Mouse (Mus musculus): Measurements from ENCODE around the gene Slfnl1.
A peak's percentile ranks its signal among the peaks of the same experiment; 100 is the strongest.

The Slfnl1 gene

GRCm38 (mm10) chr4:120531986-120532385 is at the start of gene Slfnl1:
TSS of gene Slfnl1 (plus strand) at chr4:120532231.
- DNase-seq (ENCODE audit: low spot score), result no peak

- DNase-seq (ENCODE audit: low spot score), result no peak
These were observed 44.3 kb upstream of the Slfnl1 start for GRCm38 (mm10) chr4:120487707-120488106.

DNA sequence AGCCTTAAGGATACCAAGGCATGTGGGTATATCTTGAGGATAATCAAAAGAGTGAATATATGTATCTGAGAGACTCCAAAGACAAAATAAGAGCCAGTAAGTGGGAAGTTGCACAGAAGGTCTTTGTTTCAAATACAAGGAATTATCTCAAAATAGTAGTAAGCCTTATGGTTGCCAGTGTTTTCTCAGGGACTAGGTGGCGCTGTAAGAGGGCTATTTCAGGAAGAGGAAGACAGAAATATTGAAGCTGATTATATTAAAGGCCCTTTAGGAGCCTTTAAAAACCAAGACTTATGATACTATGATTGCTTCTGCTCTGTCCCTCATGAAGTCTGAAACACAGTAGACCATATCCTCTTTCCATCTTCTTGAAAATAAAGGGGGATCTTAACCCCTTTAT is 25.1 kb upstream of the Slfnl1 start:
- DNase-seq (ENCODE audit: low spot score), result no peak

DNA sequence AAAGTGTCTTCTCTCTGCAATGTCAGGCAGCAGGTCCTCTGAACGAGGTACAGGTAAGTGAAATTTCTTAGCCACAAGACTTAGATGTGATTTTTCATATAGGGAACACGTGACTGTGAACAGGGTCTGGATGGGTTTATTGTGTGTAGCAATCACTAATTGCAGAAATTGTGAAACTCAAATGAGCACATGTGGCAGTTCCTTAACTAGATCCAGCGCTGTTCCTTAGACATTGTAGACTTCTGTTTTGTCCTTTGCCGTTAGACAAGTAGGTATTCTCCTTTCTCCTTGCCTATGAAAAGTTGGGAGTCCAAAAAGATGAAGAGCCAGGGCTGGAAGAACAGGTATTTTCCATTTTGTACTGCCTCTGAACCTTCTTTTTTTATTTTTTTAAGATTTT is 20.8 kb upstream of the Slfnl1 start:
- DNase-seq (ENCODE audit: low spot score), result no peak

DNA sequence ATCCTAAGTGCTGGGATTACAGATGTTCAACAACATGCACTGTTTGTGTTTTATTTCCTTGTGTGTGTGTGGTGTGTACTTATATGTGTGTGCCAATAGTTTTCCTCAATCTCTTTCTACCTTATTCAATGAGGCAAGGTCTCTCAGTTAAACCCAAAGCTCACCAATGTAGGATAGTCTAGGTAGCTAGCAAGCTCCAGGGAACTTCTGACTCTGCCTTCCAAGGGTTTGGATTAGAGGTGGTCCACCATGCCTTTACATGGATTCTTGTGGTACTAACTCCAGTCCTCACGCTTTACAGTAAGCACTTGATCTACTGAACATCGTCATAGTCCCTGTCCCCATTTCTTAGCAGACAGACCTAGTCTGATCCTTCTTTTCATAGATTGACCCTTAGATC is 17.7 kb upstream of the Slfnl1 start:
- DNase-seq (ENCODE audit: low spot score), result no peak

GRCm38 (mm10) chr4:120516491-120516890 is 15.5 kb upstream of the Slfnl1 start:
- DNase-seq (ENCODE audit: low spot score), result no peak

- no peak for DNase-seq (ENCODE audit: low spot score)
These were observed 15.1 kb upstream of the Slfnl1 start for GRCm38 (mm10) chr4:120516907-120517306.

GRCm38 (mm10) chr4:120517335-120517734 is 14.7 kb upstream of the Slfnl1 start:
- no peak for DNase-seq (ENCODE audit: low spot score)

- DNase-seq (ENCODE audit: low spot score), result no peak
These were observed 10.3 kb upstream of the Slfnl1 start for GRCm38 (mm10) chr4:120521761-120522160.

DNA sequence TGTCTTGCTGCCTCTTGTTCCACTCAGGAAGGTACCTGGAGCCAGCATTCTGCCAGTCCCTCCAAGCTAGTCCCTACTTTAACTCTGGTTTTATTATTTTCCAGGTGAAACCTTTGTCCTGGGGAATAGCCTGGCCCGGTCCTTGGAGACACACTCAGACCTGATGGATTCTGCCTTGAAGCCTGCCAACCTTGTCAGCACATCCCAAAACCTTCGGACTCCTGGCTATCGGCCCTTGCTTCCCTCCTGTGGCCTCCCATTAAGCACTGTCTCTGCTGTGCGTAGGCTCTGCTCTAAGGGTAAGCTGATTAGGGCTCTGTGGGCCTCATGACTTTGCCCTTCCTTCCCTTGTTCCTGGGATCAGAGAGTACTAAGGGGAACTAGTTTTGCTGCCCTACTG is 9.7 kb upstream of the Slfnl1 start:
- no peak for DNase-seq (ENCODE audit: low spot score)

GRCm38 (mm10) chr4:120523092-120523491 is 8.9 kb upstream of the Slfnl1 start:
- DNase-seq (ENCODE audit: low spot score), result no peak

GRCm38 (mm10) chr4:120528171-120528570 is 3.9 kb upstream of the Slfnl1 start:
- no peak for DNase-seq (ENCODE audit: low spot score)

DNA sequence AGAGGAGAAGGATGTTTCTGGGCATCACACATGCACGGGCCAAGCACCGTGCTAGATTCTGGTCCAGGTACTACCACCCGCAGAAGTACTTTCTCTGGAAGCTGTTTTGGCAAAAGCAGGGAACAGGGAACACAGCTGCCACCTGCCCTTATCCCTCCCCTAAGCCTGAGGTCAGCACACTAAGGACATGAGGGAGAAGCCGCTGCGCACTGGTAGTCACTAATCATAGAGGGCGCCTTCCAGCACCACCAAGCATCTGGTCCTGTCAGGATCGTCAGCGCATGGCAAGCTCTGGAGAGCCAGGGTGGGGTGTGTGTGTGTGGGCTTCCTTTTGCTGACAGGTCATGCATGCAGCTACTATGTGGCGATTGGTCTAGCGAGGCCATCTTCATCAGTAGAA is 6.6 kb downstream of the Slfnl1 start:
- DNase-seq (ENCODE audit: low spot score), result no peak

DNA sequence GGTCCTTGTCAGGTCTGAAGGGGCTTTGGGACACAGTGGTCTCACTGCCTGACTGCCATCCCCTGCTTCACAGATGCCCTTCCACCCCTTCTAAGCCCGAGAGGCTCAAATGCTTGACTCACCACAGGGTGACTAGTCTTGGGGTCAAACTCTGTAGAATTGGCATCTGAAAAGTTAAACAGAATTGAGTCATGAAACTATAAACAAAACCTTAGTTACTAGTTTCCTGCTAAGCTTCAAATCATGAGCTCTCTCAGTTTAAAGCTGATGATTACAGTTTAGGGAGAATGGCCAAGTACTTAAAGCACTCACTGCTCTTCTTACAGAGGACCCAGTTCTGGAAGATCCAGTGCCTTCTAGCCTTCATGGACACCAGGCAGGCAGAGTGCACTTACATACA is 12.9 kb downstream of the Slfnl1 start:
- no peak for DNase-seq (ENCODE audit: low spot score)

DNA sequence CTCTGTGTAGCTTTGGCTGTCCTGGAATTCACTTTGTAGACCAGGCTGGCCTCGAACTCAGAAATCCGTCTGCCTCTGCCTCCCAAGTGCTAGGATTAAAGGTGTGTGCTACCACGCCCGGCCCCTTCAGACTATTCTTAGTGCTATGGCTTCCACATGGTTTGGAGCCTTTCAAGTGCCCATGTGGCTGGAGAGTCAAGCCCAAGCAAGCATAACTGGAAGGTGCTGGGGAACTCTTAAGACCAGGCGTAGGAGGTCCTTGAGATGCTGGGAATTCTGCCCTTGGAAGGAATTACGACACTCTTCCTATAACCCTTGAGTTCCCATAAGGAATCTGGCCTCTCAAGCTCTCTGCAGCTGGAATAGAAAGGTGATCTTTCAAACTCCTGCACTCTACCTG is 24.6 kb downstream of the Slfnl1 start:
- no peak for DNase-seq (ENCODE audit: low spot score)

GRCm38 (mm10) chr4:120565726-120566125 is 33.7 kb downstream of the Slfnl1 start:
- DNase-seq (ENCODE audit: low spot score), result no peak

GRCm38 (mm10) chr4:120568005-120568404 is 36.0 kb downstream of the Slfnl1 start:
- DNase-seq (ENCODE audit: low spot score), result no peak

- DNase-seq (ENCODE audit: low spot score), result no peak
These were observed 37.0 kb downstream of the Slfnl1 start for GRCm38 (mm10) chr4:120569025-120569424.

DNA sequence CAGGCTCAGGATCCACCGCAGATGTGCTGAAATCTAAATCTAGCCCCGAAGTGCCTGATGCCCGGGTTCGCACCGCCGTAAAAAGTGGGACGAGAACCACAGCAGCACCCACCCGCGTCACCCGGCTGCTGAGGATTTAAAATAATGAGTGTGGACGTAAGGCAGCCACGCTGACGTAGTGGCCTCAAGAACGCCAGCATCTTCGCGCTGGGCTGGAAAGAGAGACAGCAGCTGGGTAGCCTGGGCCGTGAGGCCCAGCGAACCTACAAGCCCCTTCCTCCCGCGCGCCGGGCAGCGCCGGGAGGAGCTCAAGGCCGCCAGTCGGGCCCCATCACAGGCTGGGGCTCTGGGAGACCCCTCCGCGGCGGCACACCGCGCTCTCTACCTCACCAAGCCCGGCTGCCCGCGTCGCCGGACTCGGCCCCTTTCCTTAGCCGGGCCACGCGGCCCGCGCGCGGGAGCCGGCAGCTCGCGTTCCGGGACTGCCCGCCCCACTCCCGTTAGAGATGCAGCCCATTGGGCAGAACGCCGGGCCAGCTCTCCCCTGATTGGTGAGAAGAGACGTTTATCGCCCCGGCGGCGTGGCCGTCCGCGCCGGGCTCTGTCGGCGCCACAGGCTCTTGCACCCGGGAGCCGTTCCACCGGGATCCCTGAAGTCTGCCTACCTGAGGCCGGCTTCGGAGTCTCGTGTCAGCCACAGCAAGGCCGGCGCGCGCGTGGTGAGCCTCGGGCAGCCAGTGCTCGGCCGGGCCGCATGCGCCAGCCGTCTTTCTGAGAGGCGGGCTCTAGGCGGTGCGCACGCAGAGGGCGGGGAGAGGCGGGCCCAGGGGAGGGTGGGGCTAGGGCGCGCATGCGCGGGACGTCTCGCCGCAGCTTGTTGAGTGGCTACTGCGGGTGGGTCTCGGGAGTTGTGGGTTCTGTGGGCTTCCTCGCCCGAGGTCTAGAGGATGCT is 37.7 kb downstream of the Slfnl1 start, which contains the start of gene Ctps:
Gene Ctps, minus strand, starts transcription at position 791 of the 952 bp plus-strand sequence.
- DNase-seq (ENCODE audit: low spot score), result peak; percentile 95

DNA sequence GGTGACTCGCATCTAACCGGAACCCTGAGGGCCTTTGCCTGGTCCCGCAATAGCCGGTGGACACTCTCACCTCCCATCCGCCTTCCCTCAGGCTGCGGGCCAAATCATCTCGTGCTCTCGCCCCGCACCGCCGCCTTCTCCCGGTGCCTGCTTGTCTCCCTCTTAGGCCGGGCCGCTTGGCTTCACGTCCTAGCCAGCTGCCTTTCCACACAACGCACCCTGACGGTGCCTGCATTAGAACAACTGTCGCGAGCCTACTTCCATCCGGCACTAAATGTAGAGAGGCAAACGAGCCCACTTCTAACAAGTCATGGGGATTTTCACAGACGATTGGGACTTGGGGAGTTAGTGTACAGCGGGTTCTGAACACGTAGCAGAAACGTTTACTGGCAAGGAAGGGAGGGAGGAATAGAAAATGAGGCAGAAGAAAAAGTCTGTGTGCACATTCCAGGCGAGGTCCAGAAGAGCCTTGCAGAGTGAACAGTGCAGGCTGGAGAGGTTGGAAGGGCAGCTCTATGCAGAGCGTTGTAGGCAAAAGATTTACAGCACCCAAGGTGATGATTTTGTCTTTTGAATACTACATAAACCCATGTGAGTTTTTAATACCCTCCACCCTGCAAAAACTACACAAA is 38.5 kb downstream of the Slfnl1 start:
- no peak for DNase-seq (ENCODE audit: low spot score)

DNA sequence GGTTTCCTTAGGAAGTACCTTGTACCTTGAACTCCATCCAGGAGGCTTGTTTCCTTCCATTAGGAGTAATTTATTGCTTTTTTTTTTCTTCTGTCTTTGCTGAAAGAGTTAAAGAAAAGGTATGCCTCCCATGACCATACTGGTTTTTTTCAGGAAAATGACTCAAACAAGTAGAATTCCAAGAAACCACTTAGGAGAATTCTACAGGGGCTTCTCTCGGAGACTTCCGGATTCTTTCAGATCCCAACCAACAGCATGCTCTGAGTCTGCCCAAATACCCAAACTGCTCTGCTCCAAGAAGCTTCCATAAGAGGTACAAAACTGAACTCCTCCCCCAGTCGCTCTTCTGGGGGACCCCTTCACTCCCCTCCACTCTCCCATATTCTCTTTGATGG is 39.0 kb downstream of the Slfnl1 start:
- no peak for DNase-seq (ENCODE audit: low spot score)

DNA sequence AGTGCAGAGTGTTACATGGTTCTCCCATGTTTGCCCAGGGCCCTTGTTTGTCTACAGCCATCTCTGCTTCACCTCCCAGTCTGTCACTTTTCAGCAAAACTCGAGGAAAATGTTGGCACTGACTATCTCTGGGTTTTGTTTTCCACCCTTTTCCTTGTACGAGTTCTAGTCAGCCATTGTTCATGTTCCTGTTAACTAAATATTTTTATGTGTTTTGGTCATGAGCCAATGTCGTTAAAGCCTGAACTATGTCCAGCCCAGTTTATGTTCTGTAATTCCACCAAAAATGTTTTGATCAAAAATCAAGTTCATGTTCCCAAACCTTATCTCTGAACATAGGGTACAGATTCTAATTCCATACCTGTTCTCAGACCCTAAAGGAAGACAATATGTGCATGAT is 39.7 kb downstream of the Slfnl1 start:
- no peak for DNase-seq (ENCODE audit: low spot score)

DNA sequence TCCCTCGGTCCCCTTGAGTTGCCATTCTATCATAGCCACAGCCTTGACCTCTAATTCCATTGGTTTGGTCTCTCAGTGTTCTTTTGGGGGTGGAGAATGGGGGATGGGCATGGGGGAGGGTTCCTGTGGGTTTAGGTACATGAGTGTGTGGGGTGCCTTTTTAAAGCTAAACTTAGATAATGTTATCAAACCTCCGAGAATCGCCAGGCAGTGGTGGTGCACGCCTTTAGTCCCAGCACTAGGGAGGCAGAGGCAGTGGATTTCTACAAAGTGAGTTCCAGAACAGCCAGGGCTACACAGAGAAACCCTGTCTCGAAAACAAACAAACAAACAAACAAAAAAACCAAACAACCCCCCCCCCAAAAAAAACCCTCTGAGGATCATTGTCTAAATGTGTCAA is 48.9 kb downstream of the Slfnl1 start:
- DNase-seq (ENCODE audit: low spot score), result no peak

Measured in retina, embryonic 14.5 days (tissue).